Mouse (Mus musculus) limb, embryonic 14.5 days (tissue): ENCODE measurements around the gene Sptb. TPM values are rescaled to one million over a fixed set of nuclear protein-coding genes. Genes with fewer than 3 reads are reported as not detected.

ENCODE experiments used
- ATAC-seq: fragments of 200-750 bp; cut with Nextera tagmentation; 2 replicates; pipeline ENCODE4 v1.8.0; 2017; ENCODE audit warnings: low read depth, moderate number of reproducible peaks, moderate TSS enrichment; ENCODE audit not compliant: low FRiP score
- DNase-seq: peaks from one replicate; pipeline ENCODE4 v3.0.0-alpha.2; 2015; ENCODE audit warnings: low spot score
- H3K27ac ChIP-seq: fragments of 300-500 bp; sonication (generic); replicated peaks from 2 replicates; pipeline ENCODE4 v1.5.1; 2014; ENCODE audit warnings: low read depth, mild to moderate bottlenecking, low read length, moderate library complexity, mixed read lengths
- H3K27me3 ChIP-seq: fragments of 300-500 bp; sonication (generic); 2 replicates; pipeline ENCODE4 v1.6.1; 2014; ENCODE audit warnings: low read length, mixed read lengths; ENCODE audit not compliant: control insufficient read depth, insufficient read depth
- H3K36me3 ChIP-seq: fragments of 300-500 bp; sonication (generic); 2 replicates; pipeline ENCODE4 v1.6.1; 2014; ENCODE audit warnings: mild to moderate bottlenecking, low read length, moderate library complexity, mixed read lengths; ENCODE audit not compliant: control insufficient read depth, insufficient read depth
- H3K4me1 ChIP-seq: fragments of 300-500 bp; sonication (generic); 2 replicates; pipeline ENCODE4 v1.6.1; 2014; ENCODE audit warnings: antibody characterized with exemption, low read length, mixed read lengths; ENCODE audit not compliant: control insufficient read depth, insufficient read depth
- H3K4me2 ChIP-seq: fragments of 300-500 bp; sonication (generic); replicated peaks from 2 replicates; pipeline ENCODE4 v1.6.1; 2014; ENCODE audit warnings: low read depth, mild to moderate bottlenecking, low read length, moderate library complexity; ENCODE audit not compliant: severe bottlenecking
- H3K4me3 ChIP-seq: fragments of 300-500 bp; sonication (generic); replicated peaks from 2 replicates; pipeline ENCODE4 v1.5.1; 2014; ENCODE audit warnings: low read length
- H3K9ac ChIP-seq: fragments of 300-500 bp; sonication (generic); 2 replicates; pipeline ENCODE4 v1.6.1; 2014; ENCODE audit warnings: mild to moderate bottlenecking, low read depth, low read length, moderate library complexity; ENCODE audit not compliant: severe bottlenecking
- H3K9me3 ChIP-seq: fragments of 300-500 bp; sonication (generic); 2 replicates; pipeline ENCODE4 v1.6.1; 2016; ENCODE audit warnings: low read length; ENCODE audit not compliant: control insufficient read depth
- POLR2A ChIP-seq: fragments of 200-500 bp; IDR thresholded peaks from 2 replicates; pipeline ENCODE4 v1.8.0; 2012; ENCODE audit warnings: inconsistent platforms, mild to moderate bottlenecking, moderate library complexity, borderline replicate concordance; ENCODE audit not compliant: insufficient read depth, insufficient read length; ENCODE audit errors: extremely low read depth
- WGBS: fragments of 180-500 bp; shearing (Covaris S2); extraction: QIAGEN DNeasy Blood & Tissue Kit; methylation state at CpG from one replicate; pipeline ENCODE4 v1.1.7; 2014; 5-methylcytosine and 5-hydroxymethylcytosine counted together
- polyA plus RNA-seq, 2 experiments: library from polyadenylated mRNA; depleted of rRNA in 1 of 2; stranded (reverse) in 1 of 2; unstranded in 1 of 2; fragments of >200 nt; fragmentation: Nextera tagmentation in 1 of 2; extraction: Ambion mirVana in 1 of 2; gene quantifications; 2 replicates each; pipeline versions ENCODE4 v1.2.1 to v1.2.3; 2012 to 2014

Gene Sptb
- polyA plus RNA-seq, 2 experiments = 1.3 to 1.5 TPM

DNA sequence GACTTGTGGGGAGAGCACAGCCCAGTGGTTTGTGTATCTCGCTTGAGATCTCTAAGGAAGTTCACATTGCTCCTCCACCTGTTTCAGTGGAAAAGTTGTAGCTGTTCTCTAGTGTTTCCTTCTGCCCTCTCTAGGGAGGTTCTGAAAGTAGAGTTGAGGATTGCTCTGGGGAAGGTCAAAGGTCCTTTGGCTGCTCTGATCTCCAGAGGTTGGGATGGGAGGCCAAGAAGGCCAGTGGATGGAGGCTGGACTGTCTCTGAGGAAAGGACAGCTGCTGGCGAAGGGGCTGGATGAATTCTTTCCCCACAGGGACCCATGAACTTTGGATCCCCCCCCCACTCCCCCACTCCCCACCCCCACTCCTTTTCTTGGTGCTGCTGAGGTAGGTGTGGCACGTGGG is 156.0 kb downstream of the Sptb start:
- DNase-seq = no peak
- Histone ChIP-seq H3K4me1 (peaks cover 9% of the 10 kb centered on the region), H3K9me3 (no peaks in the 10 kb centered on the region), H3K27me3 (no peaks in the 10 kb centered on the region), H3K4me2 (no peak overlapping the region), H3K4me3 (no peak overlapping the region), H3K36me3 (no peaks in the 10 kb centered on the region), H3K27ac (no peak overlapping the region), H3K9ac (no peak overlapping the region)
- no peak for ATAC-seq
- no peak for TF ChIP-seq POLR2A
- WGBS = 76% methylated on average over 3 of the region's 3 CpGs

DNA sequence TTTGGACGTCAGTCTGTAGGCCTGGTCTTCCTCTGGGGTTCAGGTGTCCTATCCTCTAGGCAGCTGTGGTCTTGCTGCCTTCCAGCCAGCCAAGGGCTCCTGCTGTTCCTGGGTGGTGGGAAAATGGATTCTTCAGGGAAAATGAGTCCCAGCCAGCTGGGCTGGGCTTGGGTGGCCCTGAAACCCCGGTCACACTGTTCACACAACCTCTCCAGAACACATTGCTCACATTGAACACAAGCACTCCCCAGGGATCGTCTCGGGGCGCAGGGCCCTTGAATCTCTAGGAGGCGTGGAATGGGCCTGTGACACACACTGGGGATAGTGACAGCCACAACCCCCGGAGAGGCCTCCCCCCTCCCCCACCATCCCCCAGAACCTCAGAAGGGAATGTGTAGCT is 156.4 kb downstream of the Sptb start:
- Histone ChIP-seq H3K27me3 (no peaks in the 10 kb centered on the region), H3K9me3 (no peaks in the 10 kb centered on the region), H3K36me3 (no peaks in the 10 kb centered on the region), H3K4me3 (no peak overlapping the region), H3K27ac (no peak overlapping the region), H3K4me2 (no peak overlapping the region), H3K9ac (no peak overlapping the region), H3K4me1 (peaks cover 9% of the 10 kb centered on the region)
- WGBS = 74% methylated on average over 7 of the region's 7 CpGs
- no peak for ATAC-seq
- no peak for TF ChIP-seq POLR2A
- no peak for DNase-seq

DNA sequence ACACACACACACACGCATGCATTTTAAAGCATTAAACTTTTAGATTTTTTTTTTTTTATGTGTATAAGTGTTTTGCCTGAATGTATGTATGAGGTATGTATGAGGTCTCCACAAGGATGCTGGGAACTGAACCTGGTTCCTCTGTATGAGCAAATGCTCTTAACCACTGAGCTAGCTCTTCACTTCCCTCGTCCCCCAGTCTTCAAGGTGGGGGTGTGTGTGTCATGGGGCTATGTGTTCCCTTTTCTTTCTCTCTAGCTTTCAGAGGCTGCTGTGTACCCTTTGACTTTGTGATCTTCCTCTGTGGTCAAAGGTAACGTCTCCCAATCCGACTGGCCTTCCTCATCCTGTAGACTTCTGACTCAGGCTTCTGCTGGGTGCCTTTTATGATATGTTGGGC is 157.4 kb downstream of the Sptb start:
- 89% methylated on average over 4 of the region's 4 CpGs for WGBS

DNA sequence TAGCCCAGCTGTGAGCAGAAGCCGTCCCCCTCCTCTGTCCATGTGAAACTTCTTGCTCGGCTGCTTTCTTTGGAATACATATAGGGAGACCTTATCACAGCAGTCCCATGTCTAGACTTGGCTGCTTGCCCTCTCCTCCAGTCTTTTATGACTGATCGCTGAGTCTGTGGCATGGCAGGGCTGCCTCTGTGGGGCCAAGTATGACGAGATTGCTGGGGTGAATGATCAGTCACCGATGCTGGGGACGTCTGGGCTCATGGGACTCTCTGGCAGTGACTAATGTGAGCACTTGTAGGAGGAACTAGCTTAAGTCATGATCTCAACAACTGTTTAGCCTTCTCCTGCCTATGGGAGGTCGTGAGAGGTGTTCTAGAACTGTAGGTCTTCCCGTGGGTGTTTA is 158.0 kb downstream of the Sptb start:
- WGBS = 43% methylated on average over 8 of the region's 8 CpGs
- peak; percentile 64 for DNase-seq
- Histone ChIP-seq H3K4me1 (peaks cover 19% of the 10 kb centered on the region), H3K36me3 (no peaks in the 10 kb centered on the region), H3K9ac (no peak overlapping the region), H3K27ac (no peak overlapping the region), H3K4me2 (no peak overlapping the region), H3K4me3 (no peak overlapping the region), H3K9me3 (no peaks in the 10 kb centered on the region), H3K27me3 (no peaks in the 10 kb centered on the region)
- no peak for ATAC-seq
- TF ChIP-seq POLR2A = no peak

More for the DNA sequence above, 157.4 kb downstream of the Sptb start:
- ATAC-seq = no peak
- H3K27ac ChIP-seq = no peak overlapping the region
- TF ChIP-seq POLR2A = no peak
- H3K4me3 ChIP-seq = no peak overlapping the region
- no peak overlapping the region for H3K4me2 ChIP-seq
- no peak for DNase-seq
- H3K36me3 ChIP-seq = no peaks in the 10 kb centered on the region
- no peaks in the 10 kb centered on the region for H3K9me3 ChIP-seq
- H3K4me1 ChIP-seq = peaks cover 12% of the 10 kb centered on the region
- no peak overlapping the region for H3K9ac ChIP-seq
- H3K27me3 ChIP-seq = no peaks in the 10 kb centered on the region

DNA sequence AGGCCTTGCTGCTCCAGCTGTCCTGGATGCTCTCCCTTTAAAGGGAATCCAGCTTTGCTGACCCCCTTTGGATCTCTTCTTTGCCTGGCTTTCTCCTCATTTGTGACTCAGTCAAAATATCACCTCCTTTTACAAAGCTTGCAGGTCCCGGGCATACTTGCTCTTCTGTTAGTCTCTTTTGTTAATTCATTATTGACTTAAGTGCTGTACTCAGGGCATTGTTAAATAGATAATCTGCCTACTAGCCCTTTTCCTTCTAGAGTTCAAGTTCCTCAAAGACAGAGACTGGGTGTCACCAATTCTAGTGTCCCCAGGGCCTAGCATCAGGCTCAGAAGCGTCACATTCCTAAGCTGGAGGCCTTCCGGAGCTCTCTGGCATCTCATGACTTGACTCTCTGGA is 161.1 kb downstream of the Sptb start:
- H3K27me3 ChIP-seq = no peaks in the 10 kb centered on the region
- 81% methylated on average over 3 of the region's 3 CpGs for WGBS
- H3K4me1 ChIP-seq = peaks cover 33% of the 10 kb centered on the region
- H3K4me3 ChIP-seq = no peak overlapping the region
- H3K4me2 ChIP-seq = no peak overlapping the region
- DNase-seq = no peak
- H3K9me3 ChIP-seq = no peaks in the 10 kb centered on the region
- H3K27ac ChIP-seq = no peak overlapping the region
- no peaks in the 10 kb centered on the region for H3K36me3 ChIP-seq
- no peak for ATAC-seq
- no peak for TF ChIP-seq POLR2A
- H3K9ac ChIP-seq = no peak overlapping the region

DNA sequence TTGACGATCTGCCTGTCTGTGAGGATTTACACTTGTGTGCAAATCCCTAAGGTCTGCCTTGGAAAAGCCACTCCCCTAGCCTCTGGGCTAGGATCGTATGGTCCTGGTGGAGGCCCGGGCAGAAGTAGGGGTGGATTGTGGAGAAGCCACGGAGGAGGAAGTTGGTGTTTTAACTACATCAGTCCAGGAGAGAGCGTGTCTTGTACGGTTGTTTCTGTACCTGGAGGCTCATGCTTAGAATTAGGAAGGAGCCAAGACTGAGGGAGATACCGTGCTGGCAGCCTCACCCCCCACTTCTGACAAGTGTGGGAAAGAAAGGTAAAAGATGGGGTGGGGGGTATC is 162.3 kb downstream of the Sptb start:
- no peaks in the 10 kb centered on the region for H3K27me3 ChIP-seq
- ATAC-seq (no peak; the same call in 1 of the 2 replicates), DNase-seq (no peak)
- no peaks in the 10 kb centered on the region for H3K9me3 ChIP-seq
- peaks cover 30% of the 10 kb centered on the region for H3K4me1 ChIP-seq
- peak overlapping the region; percentile 25; the same call in 1 of the 2 replicates for H3K9ac ChIP-seq
- no peak overlapping the region for H3K27ac ChIP-seq
- WGBS = 9% methylated on average over 7 of the region's 7 CpGs
- no peaks in the 10 kb centered on the region for H3K36me3 ChIP-seq
- H3K4me2 ChIP-seq = no peak overlapping the region
- no peak overlapping the region for H3K4me3 ChIP-seq
- TF ChIP-seq POLR2A = no peak
